Mouse (Mus musculus) retina, postnatal 7 days (tissue): ENCODE measurements around the gene Olfr1056.
"Not testable (repeated sequence)": the region's sequence is repeated elsewhere in the genome, so short reads cannot be mapped to it uniquely, and the experiment has no call there.

Experiments
- DNase-seq: peaks from one replicate; pipeline ENCODE4 v3.0.0-alpha.2; 2012; ENCODE audit warnings: low read depth, low spot score

Gene Olfr1056

DNA sequence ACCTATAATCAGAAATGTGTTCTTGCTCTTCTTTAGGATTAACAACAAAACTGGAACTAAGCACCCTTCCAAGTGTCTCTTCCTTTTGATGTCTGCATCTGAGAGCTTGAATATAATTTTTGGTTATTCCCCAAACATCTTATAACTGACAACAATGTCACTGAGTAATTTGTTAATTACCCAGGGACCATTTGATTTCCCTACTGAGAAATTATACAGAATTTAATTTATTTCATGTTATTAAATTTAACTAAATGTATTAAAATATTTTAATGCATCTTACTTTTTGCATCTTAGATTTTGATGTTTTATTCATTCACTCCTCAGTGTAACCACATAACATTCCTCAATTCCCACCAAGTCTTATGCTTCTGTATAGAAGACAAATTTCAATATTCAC, at the start of gene Olfr1056:
TSS of gene Olfr1056 (minus strand) at position 101 of the 400 bp plus-strand sequence.
- DNase-seq = no peak

- DNase-seq = no peak
Observed at GRCm38 (mm10) chr2:86395114-86395513, 32.8 kb upstream of the Olfr1056 start.

DNA sequence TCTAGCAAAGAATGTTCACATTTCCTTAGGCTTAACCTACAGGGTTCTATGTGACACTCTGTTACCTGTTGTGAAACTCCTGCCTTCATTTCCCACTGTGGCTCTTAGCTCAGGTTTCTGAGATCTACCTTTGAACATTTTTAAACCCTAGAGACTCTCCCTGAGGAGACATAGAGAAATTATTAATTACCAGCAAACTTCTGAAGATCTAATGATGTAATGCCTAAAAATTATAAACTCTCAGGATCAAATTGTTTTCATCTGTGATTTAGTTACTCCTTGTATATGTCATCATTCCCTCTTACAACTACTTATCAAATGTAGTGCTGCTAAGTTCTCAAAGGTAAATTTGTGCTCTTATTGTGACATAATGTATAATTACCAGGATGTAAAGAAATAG, 26.2 kb upstream of the Olfr1056 start, which contains the start of gene Olfr1058:
TSS of gene Olfr1058 (minus strand) at position 101 of the 400 bp plus-strand sequence.
- DNase-seq = not testable (repeated sequence)

GRCm38 (mm10) chr2:86378293-86378692, 16.0 kb upstream of the Olfr1056 start, which contains the start of gene Olfr1057:
Gene Olfr1057 (minus strand): TSS chr2:86378393.
- DNase-seq = no peak

DNA sequence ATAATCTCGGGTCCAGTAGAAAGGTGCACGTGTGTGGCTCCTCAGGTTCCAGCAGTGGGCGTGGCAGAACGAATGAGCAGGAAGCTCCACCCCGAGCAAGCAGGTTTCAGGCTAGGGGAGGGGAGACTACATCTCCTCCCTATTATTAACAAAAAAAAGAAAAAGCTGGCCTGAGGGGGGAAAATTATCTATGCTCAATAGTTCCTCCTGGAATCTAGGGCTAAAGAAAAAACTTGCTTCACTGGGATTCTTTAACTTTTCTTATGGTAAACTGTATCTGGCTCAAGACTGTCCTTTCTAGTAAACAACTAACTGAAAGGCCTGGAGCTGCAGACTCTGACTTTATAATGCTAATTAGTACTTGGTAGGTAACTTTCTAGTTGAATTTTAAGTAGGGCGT, 4.1 kb upstream of the Olfr1056 start:
- not testable (repeated sequence) for DNase-seq

DNA sequence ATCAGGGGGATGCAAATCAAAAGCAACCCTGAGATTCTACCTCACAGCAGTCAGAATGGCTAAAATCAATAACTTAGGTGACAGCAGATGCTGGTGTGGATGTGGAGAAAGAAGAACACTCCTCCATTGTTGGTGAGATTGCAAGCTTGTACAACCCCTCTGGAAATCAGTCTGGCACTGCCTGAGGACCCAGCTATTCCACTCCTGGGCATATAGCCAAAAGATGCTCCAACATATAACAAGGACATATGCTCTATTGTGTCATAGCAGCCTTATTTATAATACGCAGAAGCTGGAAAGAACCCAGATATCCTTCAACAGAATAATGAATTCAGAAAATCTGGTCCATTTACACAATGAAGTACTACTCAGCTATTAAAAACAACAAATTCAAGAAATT, 10.5 kb downstream of the Olfr1056 start:
- DNase-seq = not testable (repeated sequence)

DNA sequence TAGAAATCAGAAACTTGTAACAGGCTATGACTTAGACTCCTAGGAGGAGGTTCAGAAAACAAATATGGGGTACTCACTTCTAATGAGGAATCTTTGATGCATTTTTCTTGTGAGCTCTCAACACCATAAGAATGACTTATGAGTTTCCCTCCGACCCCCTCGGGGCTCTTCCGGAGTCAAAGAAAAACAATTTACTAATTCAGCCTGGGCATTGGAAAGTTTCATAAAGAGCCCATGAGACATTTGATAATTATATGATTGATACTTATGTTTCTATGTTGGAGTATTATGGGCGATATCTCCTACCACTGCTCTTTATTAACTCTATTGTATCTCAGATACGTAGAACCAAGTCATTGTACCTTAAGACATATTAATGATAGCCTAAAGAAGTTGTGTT, 12.1 kb downstream of the Olfr1056 start, which contains the start of gene Olfr1055:
TSS of gene Olfr1055 (minus strand) at position 101 of the 400 bp plus-strand sequence.
- DNase-seq = no peak

GRCm38 (mm10) chr2:86335333-86335732, 26.9 kb downstream of the Olfr1056 start, which contains the start of gene Olfr1054:
Gene Olfr1054 (minus strand): TSS chr2:86335433.
- DNase-seq = no peak

DNA sequence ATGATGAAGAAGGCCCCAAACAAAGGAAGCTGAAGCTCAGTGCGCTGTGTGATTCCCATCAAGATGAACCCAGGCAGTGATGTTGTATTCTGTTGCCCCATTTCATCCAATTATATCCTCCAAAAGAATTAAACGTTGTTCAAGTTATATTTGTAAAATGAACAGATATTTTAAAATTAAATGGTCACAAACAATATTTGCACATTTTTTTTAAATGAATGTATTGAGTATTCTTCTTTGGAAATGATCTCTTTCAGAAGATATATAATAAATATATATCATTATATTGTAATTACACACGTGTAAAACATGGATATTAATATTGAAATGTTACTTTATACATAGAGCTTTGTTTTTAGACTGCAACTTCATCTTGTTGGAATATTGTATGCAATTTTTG, 47.1 kb downstream of the Olfr1056 start, which contains the start of gene Olfr1053:
TSS of gene Olfr1053 (minus strand) at position 101 of the 400 bp plus-strand sequence.
- no peak for DNase-seq
